Mouse (Mus musculus): Measurements from ENCODE around the gene Nuak1. TPM values are rescaled to one million over a fixed set of nuclear protein-coding genes. Genes with fewer than 3 reads are reported as not detected.
A peak's percentile ranks its signal among the peaks of the same experiment; 100 is the strongest.

The Nuak1 gene
- total RNA-seq, 2 experiments from 2014 or later, result 69.3 to 69.7 TPM

DNA sequence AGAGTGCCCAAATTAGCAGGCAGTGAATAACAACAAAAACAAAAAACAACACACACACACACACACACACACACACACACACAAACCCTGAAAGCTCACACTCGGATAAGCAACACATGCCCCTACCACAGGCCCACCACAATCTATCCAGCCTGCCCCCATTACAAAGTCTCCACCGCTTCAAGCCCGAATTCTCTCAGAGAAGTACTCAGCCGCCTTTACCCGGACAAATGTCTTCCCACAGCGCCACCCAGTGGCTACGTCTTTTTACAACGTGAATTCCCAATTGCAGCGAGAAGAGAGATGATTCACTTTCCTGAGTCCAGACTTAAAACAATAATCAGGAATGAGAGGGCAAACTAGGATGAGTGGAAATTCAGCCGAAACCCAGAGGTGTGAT is 10.3 kb upstream of the Nuak1 start:
- intact Hi-C loops (cut with DNase I), result loop anchor here (1.0 kb wide), 1 partner anchor 631 kb away; no protein-coding TSS in a partner anchor
- DNase-seq (ENCODE audit: low spot score in 2 of 2), result peak; percentile 76 to 80

DNA sequence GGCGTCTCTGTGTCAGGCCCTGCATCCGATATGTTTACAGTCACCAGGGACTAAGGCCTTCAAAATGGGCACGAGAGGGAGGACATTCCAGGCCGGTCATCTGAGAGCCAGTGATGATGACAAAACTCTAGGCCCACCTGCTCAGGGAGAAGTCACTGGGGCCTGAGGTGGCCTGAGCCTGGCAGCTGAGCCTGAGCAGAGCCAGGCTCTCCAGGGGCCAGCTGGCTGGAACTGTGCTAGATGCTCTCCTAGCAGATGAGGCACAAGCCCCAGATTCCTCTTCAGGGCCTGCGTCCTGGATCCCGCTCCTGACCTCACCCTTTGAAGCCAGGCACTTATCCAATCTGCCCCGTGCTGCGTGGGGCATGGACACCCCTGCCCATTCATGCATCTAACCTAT is 9.3 kb upstream of the Nuak1 start:
- intact Hi-C loops (cut with DNase I), result loop anchor here (1.0 kb wide), 1 partner anchor 630 kb away; no protein-coding TSS in a partner anchor
- DNase-seq (ENCODE audit: low spot score in 2 of 2), result no peak

DNA sequence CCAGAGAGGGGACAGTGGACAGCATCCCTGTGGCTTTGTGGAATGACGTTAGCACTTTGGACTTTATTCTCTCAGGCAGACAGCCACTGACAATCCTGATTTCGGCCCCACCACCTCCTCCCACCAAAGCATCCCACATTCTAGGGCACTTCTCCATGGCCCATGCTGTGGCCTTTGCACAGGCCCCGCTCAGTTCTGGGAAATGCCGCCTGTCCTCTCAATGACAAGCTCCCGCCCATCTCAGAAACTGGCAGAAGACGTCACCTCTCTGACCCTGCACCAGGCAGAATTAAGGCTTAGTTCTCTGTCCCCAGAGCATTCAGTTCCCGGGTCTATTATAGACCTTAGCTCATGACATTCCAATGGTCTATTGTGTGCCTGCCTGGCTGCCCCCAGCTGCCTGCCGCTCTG is 7.0 kb upstream of the Nuak1 start:
- DNase-seq (ENCODE audit: low spot score in 2 of 2), result no peak
- intact Hi-C loops (cut with DNase I), result no loop called here

DNA sequence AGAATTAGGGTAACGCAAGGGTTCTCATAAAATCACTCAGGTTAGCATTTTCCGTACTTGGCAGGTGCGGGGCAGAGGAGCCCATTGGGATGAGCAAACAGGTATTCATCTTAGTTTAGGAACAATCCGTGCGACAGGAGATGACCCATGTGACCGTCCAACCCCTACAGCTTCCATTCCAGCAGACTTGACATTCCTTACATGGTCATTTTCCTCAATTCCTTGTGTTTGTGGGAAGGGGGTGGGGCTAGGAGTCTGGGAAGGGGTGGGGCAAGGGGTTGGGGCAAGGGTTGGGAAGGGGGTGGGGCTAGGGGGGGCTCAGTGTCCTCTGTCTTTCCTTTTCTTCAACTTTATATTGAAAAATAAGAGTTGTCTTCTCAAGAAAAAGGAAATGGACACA is 6.3 kb upstream of the Nuak1 start:
- DNase-seq (ENCODE audit: low spot score in 2 of 2), result no peak
- intact Hi-C loops (cut with DNase I), result no loop called here

DNA sequence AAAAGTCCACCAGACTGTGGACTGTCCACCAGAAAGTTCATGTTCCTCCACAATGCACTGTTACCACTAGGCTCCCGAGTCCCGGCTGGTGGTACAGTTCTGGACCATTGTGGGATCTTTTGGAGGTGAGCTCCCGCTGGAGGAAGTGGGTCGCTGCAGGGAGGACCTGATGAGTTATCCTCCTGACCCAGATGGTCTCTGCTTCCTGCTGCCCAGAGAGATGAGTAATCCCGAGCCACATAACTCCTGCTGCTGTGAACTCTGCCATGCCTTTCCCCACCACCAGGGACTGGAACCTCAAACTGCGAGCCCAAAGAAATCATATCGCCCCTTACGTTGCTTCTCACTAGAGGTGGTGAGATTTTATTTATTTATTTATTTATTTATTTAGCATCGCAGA is 4.0 kb upstream of the Nuak1 start:
- intact Hi-C loops (cut with DNase I), result loop anchor here (5.0 kb wide), 1 partner anchor 212 kb away; no protein-coding TSS in a partner anchor
- DNase-seq (ENCODE audit: low spot score in 2 of 2), result no peak

DNA sequence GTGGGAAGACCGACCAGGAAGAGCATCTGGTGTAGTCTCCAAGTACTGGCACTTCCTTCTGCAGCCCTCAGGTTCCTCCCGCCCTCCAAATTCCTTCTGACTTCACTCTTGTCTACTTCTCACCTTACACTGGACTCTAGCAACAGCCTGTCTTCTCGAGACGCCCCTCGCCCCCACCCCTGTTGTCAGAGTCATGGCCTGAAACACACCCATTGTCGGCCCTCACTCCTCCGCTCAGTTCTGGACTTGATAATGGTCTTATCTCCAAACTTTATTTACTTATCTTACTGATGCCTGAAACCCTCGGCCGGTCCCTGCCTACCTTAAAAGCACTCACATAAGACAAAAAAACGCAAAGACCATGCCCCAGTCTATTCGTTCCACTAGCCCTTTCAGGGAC is 1.4 kb upstream of the Nuak1 start:
- intact Hi-C loops (cut with DNase I), result loop anchor here (5.0 kb wide), 1 partner anchor 210 kb away; no protein-coding TSS in a partner anchor
- no peak for DNase-seq (ENCODE audit: low spot score in 2 of 2)

DNA sequence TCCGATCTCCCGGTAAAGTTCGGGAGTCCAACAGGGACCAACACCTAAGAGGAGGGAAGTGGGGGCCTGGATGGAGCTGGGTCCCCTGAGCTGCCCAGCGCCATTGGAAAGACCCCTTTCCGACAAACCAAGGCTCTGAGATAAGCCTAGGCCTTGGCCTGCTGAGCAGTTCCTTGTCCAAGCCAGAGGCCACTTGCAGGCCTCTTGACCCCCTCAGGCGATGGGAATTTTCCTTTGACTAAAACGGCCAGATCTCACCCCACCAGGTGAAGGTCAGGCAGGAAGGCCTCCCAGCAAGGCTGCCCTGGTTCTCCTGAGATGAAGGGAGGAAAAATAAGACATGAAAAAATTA is 1.0 kb upstream of the Nuak1 start:
- intact Hi-C loops (cut with DNase I), result loop anchor here (5.0 kb wide), 1 partner anchor 209 kb away; no protein-coding TSS in a partner anchor
- no peak for DNase-seq (ENCODE audit: low spot score in 2 of 2)

DNA sequence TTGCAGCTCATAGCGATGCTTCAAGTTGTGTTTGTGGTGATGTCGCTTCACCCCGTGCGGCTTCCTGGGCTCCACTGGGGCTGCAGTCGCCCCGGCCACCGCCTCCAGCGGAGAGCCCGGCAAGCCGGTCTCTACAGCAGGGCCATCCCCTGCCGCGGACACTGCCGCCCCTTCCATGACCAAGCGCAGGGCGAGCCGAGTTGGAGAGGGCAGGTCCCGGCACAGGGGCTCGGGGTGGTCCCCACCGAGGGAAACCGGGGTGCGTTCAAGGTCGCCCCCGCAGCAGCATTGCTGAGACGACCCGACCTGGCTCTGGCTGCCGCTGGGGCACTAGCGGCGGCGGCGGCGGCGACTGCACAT is 236 bp downstream of the Nuak1 start:
- intact Hi-C loops (cut with DNase I), result loop anchor here (5.0 kb wide), 1 partner anchor 208 kb away; no protein-coding TSS in a partner anchor
- peak in 1 of 2 experiments; percentile 54 for DNase-seq (ENCODE audit: low spot score in 2 of 2)

DNA sequence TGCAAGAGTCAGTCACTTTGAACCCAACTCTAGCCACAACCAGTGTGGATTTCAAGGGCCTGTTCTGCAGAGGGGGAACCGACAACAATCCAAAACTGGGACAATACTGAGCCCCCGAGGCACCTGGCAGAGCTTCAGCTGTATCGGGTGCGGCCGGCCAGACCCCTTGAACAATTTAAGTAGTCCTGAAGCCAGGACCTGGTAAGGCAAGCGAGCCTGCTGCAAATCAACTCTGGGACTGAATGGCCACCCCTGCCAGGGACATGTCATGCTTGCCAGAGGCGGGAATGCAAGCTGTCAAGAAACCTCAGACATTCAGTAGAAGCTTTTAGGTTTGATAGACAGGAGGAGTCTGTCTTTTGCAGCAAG is 1.2 kb downstream of the Nuak1 start:
- intact Hi-C loops (cut with DNase I), result loop anchor here (5.0 to 10.0 kb wide), 4 partner anchors 47 to 417 kb away; no protein-coding TSS in a partner anchor
- no peak for DNase-seq (ENCODE audit: low spot score in 2 of 2)

DNA sequence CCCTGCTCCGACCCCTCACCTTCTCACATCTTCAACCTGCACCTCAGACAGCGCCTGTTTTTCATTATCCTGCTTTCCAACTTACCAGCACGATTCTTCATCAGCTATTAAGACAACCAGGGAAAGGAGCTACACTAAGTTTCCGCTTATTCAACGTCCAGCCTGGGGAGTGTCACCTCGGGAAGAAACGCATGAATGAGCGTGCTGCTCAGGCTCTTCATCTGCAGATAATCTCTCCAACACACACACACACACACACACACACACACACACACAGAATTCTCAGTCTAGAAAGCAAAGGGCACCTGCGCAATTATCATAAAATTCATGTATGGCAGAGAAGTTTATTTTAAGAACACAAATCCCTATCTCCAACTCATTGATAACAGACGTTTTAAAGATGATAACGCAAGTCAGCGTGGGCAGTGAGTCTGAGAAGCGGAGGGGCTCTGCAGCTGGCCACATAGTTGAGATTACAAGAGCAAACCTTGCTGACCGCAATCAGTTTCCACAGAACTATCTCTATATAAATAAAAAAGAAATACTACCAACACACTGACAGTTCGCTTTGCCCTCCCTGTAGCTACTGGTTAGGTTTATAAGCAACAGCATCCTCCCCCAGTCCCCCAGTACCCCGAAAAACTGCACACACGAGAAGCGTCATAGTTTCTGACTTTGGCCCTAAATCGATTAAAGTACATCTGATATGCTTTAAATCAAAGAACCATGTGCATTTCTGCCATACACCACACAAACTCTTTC is 1.8 kb downstream of the Nuak1 start:
- intact Hi-C loops (cut with DNase I), result loop anchor here (5.0 to 10.0 kb wide), 4 partner anchors 46 to 416 kb away; no protein-coding TSS in a partner anchor
- peak in 1 of 2 experiments; percentile 10 for DNase-seq (ENCODE audit: low spot score in 2 of 2)

DNA sequence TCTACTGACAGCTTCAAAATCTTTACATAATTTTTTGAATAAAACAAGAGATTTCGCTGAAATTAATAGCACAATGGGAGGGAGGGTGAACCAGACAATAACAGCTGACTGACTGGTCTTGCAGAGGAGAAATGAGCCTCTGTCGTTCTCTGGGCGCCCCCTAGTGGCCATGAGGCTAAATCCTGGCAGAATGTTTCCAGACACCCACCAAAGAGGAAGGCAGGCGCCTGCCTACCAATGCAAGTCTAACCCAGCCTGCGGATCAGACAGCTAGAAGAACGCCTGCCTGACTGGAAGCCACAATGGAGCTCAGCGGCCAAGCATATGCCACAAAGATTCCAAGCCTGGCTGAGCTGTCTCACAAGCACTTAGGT is 2.4 kb downstream of the Nuak1 start:
- intact Hi-C loops (cut with DNase I), result loop anchor here (5.0 to 10.0 kb wide), 4 partner anchors 46 to 416 kb away; no protein-coding TSS in a partner anchor
- DNase-seq (ENCODE audit: low spot score in 2 of 2), result peak; percentile 98 to 99

DNA sequence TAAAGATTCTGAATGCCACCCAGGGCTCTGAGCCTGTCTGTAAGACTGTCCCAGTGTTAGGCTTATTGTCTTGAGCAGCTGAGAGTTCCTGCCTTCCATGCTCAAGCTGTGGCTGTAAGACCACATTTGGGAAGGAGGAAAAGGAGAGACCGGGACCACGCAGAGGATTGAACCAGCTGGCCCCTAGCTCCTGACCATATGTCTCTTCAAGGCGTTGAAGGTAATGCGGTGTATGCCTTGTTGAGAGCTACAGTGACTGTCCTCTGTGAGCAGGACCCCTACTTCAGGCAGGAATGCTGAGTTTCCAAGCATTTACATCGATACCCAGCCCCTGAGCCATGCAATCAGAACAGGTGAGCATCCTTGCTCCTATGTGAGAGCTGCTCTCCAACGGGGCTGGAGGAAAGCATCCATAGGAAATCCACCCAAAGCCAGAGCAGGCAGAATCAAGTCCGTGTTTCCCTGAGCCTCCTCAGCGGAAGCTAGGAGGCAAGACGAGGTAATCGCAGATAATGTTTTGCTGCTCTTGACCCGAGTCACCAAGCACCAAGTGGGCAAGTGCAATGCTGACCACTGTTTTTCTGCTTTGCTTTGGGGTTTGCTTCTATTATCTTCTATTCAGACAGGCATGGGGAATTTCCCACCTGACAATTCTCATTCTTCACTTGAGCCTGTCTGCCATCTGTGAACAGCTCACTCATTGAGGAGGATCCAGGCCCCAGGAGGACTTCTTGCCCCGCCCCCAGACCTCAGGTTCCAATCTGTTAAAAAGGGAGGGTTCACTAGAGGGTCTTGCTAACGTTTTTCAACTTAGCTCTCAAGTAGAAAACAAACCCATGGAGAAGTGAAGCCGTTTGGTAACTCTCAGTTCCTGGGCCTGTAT is 3.0 kb downstream of the Nuak1 start:
- peak in 1 of 2 experiments; percentile 31 for DNase-seq (ENCODE audit: low spot score in 2 of 2)
- intact Hi-C loops (cut with DNase I), result loop anchor here (5.0 to 10.0 kb wide), 4 partner anchors 45 to 415 kb away; no protein-coding TSS in a partner anchor

DNA sequence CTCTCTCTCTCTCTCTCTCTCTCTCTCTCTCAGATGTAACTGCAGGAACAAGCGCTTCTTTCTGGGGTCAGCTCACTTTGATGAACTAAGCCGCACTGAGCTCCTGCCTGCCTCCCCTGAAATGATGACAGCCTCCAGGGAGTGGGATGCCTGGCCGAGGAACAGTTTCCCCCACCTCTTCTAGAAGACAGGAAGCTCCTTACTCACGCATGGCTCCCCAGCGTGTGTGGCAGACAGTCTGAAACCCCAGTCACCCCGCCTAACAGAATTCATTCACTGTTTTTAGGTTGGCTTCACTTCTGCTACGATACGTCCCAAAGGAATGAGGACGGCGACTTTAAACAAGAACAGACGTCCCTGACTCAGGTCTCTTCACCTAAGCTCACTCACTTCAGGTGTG is 4.5 kb downstream of the Nuak1 start:
- intact Hi-C loops (cut with DNase I), result loop anchor here (5.0 to 10.0 kb wide), 4 partner anchors 44 to 414 kb away; no protein-coding TSS in a partner anchor
- DNase-seq (ENCODE audit: low spot score in 2 of 2), result peak in 1 of 2 experiments; percentile 12

DNA sequence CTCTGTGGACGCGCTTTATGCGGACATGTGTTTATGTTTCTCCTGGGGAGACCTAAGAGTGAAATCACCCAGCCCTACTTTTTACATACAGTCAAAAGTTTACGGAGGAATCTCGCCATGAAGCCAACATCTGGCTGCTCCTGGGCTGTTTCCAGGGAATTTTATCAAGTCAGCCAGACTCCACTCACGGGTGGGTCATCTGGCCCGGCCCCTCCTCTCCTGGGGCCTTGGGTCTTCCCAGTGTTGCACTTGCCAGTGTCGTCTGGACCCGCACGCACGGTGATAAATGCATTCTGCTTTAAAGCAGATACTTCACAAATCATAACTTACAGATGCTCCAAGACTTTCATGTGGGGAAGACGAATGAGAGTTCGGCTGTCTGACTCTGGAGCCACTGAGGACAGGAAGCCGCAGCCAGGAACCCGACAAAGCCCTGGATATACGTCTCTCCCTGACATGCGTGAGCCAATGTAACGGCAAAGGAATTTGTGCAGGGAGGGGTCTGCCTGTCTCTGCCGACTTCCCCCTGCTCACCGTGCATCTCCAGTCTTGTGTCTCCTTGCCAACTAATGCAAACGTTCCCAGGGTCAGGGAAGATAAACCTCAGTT is 7.1 kb downstream of the Nuak1 start:
- intact Hi-C loops (cut with DNase I), result loop anchor here (10.0 kb wide), 1 partner anchor 268 kb away; no protein-coding TSS in a partner anchor
- no peak for DNase-seq (ENCODE audit: low spot score in 2 of 2)

DNA sequence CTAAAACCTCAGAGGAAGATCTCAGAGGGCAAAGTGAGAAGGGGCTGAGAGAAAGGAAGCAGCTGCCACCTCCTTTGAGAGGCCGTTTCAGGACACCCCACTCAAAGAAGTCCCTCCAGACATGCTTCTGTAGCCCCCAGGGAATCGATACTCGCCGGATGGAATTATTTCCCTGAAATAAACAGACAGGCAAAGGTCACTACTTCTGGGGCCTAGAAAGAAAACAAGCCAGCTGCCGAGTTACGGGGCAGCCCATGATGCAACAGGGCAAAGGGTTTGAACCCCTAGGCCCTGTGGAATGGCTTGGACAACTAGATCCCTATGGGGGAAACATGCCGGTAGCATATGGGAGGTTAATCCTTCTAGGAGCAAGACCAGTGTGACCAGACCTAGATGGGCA is 16.0 kb downstream of the Nuak1 start:
- intact Hi-C loops (cut with DNase I), result no loop called here
- no peak for DNase-seq (ENCODE audit: low spot score in 2 of 2)

DNA sequence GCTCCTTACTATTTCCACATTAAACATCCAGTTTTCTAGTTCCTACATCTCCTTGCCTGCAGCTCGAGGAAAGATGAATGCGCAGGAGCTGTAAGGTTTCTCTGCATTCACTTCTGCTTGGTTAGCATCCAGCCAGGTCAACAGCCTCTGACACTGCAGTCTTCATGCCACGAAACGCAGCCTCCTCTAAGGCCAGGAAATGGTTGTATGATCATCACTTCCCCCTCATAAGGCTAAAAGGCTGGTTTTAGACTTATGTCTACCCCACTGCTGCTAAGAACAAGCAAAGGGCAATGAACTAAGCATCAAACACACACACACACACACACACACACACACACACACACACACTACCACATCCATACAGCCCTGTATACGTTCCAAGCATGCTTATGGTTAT is 16.5 kb downstream of the Nuak1 start:
- intact Hi-C loops (cut with DNase I), result no loop called here
- no peak for DNase-seq (ENCODE audit: low spot score in 2 of 2)

DNA sequence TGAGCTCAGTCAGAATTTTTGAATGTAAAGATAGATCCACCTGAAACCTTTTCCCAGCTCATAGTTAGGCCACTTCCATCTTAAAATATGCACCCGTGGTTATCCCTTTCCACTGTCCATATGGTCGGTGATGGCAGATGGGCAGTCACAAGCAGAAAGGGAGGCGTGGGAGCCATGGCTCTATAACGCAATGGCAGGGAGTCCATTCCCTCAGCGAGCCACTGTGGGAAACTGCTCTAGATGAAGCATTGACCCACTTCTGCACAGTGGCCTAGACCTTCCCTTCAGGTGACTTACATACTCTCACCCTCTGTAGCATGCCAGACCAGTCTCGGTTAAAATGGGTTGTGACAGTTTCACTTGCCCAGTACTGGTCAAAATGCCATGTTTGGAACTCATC is 19.8 kb downstream of the Nuak1 start:
- DNase-seq (ENCODE audit: low spot score in 2 of 2), result no peak
- intact Hi-C loops (cut with DNase I), result no loop called here

DNA sequence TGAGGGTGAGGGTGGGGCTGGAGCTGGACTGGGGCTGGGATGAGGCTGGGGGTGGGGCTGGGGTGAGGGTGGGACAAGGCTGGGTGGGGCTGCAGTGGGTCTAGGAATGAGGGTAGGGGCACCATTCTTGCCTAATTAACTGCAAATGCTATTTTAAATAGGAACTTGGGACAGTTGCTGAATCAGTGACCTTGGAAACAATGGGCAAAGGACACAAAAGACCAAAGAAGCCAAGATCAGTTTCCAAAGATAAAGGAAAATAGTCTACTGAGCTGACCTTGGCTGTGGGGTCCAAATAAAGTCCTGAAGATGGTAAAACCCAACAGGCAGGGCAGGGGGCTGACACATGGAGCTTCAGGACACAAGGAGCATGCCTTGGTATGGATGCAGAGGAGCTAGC is 22.0 kb downstream of the Nuak1 start:
- DNase-seq (ENCODE audit: low spot score in 2 of 2), result no peak
- intact Hi-C loops (cut with DNase I), result no loop called here

DNA sequence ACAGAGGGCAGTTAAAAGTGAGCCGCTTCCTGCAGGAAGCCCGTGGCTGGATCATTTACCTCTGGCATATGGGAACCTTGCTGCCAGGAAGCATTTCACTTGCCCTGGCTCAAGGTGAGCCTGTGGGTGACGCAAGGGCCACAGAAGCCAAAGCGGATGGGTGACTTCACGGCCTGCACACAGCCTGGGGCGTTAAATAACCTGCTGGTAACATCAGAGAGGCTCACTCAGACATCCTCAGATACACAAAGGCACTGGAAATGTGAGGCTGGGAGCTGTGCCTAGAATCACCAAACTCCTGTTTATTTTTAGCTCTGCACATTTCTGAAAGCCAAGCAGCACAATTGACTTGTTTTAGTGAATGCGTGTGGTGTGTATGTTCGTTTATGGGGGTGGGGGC is 23.6 kb downstream of the Nuak1 start:
- intact Hi-C loops (cut with DNase I), result no loop called here
- DNase-seq (ENCODE audit: low spot score in 2 of 2), result no peak
